In genomic region chr16:96923941-96924340, GRCm38 (mm10) we compare ENCODE assay signal across 24 mouse cellular contexts.
"Had no signal": no experiment of that assay in that cellular context is flagged by ENCODE, and none has a peak within 500 bp of the region (broad histone marks: within the 10 kb centered on the region; RNA-seq: fewer than 3 reads in every experiment).

No protein-coding gene starts in this region.

- H3K4me2 ChIP-seq: heart, embryonic 11.5 days; heart, embryonic 13.5 days; heart, embryonic 15.5 days; hindbrain, embryonic 12.5 days; hindbrain, embryonic 14.5 days; intestine, embryonic 15.5 days; limb, embryonic 13.5 days; limb, embryonic 15.5 days; liver, embryonic 12.5 days had no signal

- H3K9ac ChIP-seq: heart, embryonic 13.5 days; heart, embryonic 15.5 days; hindbrain, embryonic 12.5 days; hindbrain, embryonic 14.5 days; intestine, embryonic 15.5 days; limb, embryonic 13.5 days; limb, embryonic 15.5 days; liver, embryonic 12.5 days; liver, embryonic 14.5 days had no signal

- H3K27me3 ChIP-seq: heart, embryonic 13.5 days; heart, embryonic 15.5 days; hindbrain, embryonic 12.5 days; intestine, embryonic 15.5 days; limb, embryonic 13.5 days; limb, embryonic 15.5 days had no signal

- H3K4me3 ChIP-seq: gastrocnemius, adult 2 months; heart, embryonic 13.5 days; heart, embryonic 15.5 days; hindbrain, embryonic 10.5 days; hindbrain, embryonic 12.5 days; intestine, embryonic 15.5 days; layer of hippocampus, adult 2 months; limb, embryonic 13.5 days; limb, embryonic 15.5 days; liver, embryonic 12.5 days had no signal

- H3K27ac ChIP-seq: gastrocnemius, adult 2 months; heart, embryonic 13.5 days; heart, embryonic 15.5 days; hindbrain, embryonic 10.5 days; hindbrain, embryonic 12.5 days; hindbrain, embryonic 14.5 days; intestine, embryonic 15.5 days; layer of hippocampus, adult 2 months; limb, embryonic 13.5 days; limb, embryonic 15.5 days; liver, embryonic 12.5 days; liver, embryonic 14.5 days had no signal

- DNase-seq: gastrocnemius, adult 2 months; gastrocnemius, postnatal 10 days; gastrocnemius, postnatal 25 days; heart, postnatal 4 days; kidney, adult 18-20 months; kidney, adult 8-10 months; kidney, postnatal 10 days; kidney, postnatal 25 days; kidney, postnatal 4 days; layer of hippocampus, adult 9-11 months; layer of hippocampus, postnatal 36 days; left cerebral cortex, postnatal 4 days had no signal

- H3K4me1 ChIP-seq: intestine, embryonic 15.5 days; limb, embryonic 13.5 days; limb, embryonic 15.5 days had no signal

- H3K36me3 ChIP-seq: heart, embryonic 13.5 days; heart, embryonic 15.5 days; hindbrain, embryonic 10.5 days; hindbrain, embryonic 12.5 days; intestine, embryonic 15.5 days; limb, embryonic 13.5 days; limb, embryonic 15.5 days; liver, embryonic 12.5 days had no signal
